Mouse (Mus musculus): ENCODE measurements at regions not wholly inside any gene's neighbourhood (a gene's known extent, or its start where the extent isn't known, plus 50 kb on each side); places are given as distances from the start of the nearest gene placed in this dataset.

GRCm38 (mm10) chr2:170253681-170254440 lies 106.0 kb upstream of the Zfp217 start:
- 79% methylated on average over 9 of the region's 9 CpGs for WGBS
- Histone ChIP-seq H3K27ac (ENCODE audit: control insufficient read depth, insufficient read depth, low read length) (0 out of 2 replicates have a peak overlapping the region, but pooled peaks have one; percentile 13), H3K27me3 (ENCODE audit: control insufficient read depth, insufficient read depth, low read length) (no peaks in the 10 kb centered on the region), H3K36me3 (ENCODE audit: control insufficient read depth, insufficient read depth, low read length) (no peaks in the 10 kb centered on the region), H3K4me1 (replicated peaks; ENCODE audit: control insufficient read depth, insufficient read depth, low read length) (peaks cover 14% of the 10 kb centered on the region), H3K4me3 (ENCODE audit: control insufficient read depth, insufficient read depth, low read length) (no peak overlapping the region)
- no peak for DNase-seq
- TF ChIP-seq POLR2A (IDR thresholded peaks at IDR 0.05; ENCODE audit: control insufficient read depth, extremely low read depth, insufficient read depth, low read length, poor library complexity) (no peak), CTCF (IDR thresholded peaks at IDR 0.05; ENCODE audit: borderline replicate concordance, control insufficient read depth, extremely low read depth, insufficient read depth, low read length, poor library complexity) (no peak)

- Histone ChIP-seq H3K27ac (ENCODE audit: control insufficient read depth, insufficient read depth, low read length) (no peak overlapping the region), H3K4me3 (ENCODE audit: control insufficient read depth, insufficient read depth, low read length) (no peak overlapping the region), H3K4me1 (replicated peaks; ENCODE audit: control insufficient read depth, insufficient read depth, low read length) (peaks cover 14% of the 10 kb centered on the region), H3K36me3 (ENCODE audit: control insufficient read depth, insufficient read depth, low read length) (no peaks in the 10 kb centered on the region), H3K27me3 (ENCODE audit: control insufficient read depth, insufficient read depth, low read length) (no peaks in the 10 kb centered on the region)
- 19% methylated on average over 14 of the region's 14 CpGs for WGBS
- DNase-seq = peak; percentile 81
- no peak for TF ChIP-seq POLR2A (IDR thresholded peaks at IDR 0.05; ENCODE audit: control insufficient read depth, extremely low read depth, insufficient read depth, low read length, poor library complexity)
- TF ChIP-seq CTCF (IDR thresholded peaks at IDR 0.05; ENCODE audit: borderline replicate concordance, control insufficient read depth, extremely low read depth, insufficient read depth, low read length, poor library complexity) = no peak
Observed at GRCm38 (mm10) chr2:170252255-170253034, 104.5 kb upstream of the Zfp217 start.

GRCm38 (mm10) chr2:170250680-170251079 lies 102.8 kb upstream of the Zfp217 start:
- Histone ChIP-seq H3K36me3 (ENCODE audit: control insufficient read depth, insufficient read depth, low read length) (no peaks in the 10 kb centered on the region), H3K27ac (ENCODE audit: control insufficient read depth, insufficient read depth, low read length) (no peak overlapping the region), H3K27me3 (ENCODE audit: control insufficient read depth, insufficient read depth, low read length) (no peaks in the 10 kb centered on the region), H3K4me1 (replicated peaks; ENCODE audit: control insufficient read depth, insufficient read depth, low read length) (peaks cover 16% of the 10 kb centered on the region), H3K4me3 (ENCODE audit: control insufficient read depth, insufficient read depth, low read length) (no peak overlapping the region)
- DNase-seq = no peak
- 97% methylated on average over 2 of the region's 2 CpGs for WGBS
- no peak for TF ChIP-seq CTCF (IDR thresholded peaks at IDR 0.05; ENCODE audit: borderline replicate concordance, control insufficient read depth, extremely low read depth, insufficient read depth, low read length, poor library complexity)
- TF ChIP-seq POLR2A (IDR thresholded peaks at IDR 0.05; ENCODE audit: control insufficient read depth, extremely low read depth, insufficient read depth, low read length, poor library complexity) = no peak

- H3K4me3 ChIP-seq (ENCODE audit: control insufficient read depth, insufficient read depth, low read length) = no peak overlapping the region
- TF ChIP-seq POLR2A (IDR thresholded peaks at IDR 0.05; ENCODE audit: control insufficient read depth, extremely low read depth, insufficient read depth, low read length, poor library complexity) (no peak), CTCF (IDR thresholded peaks at IDR 0.05; ENCODE audit: borderline replicate concordance, control insufficient read depth, extremely low read depth, insufficient read depth, low read length, poor library complexity) (no peak)
- 62% methylated on average over 11 of the region's 11 CpGs for WGBS
- H3K27ac ChIP-seq (ENCODE audit: control insufficient read depth, insufficient read depth, low read length) = no peak overlapping the region
- no peak for DNase-seq
- no peaks in the 10 kb centered on the region for H3K27me3 ChIP-seq (ENCODE audit: control insufficient read depth, insufficient read depth, low read length)
- no peaks in the 10 kb centered on the region for H3K36me3 ChIP-seq (ENCODE audit: control insufficient read depth, insufficient read depth, low read length)
- H3K4me1 ChIP-seq (replicated peaks; ENCODE audit: control insufficient read depth, insufficient read depth, low read length) = peaks cover 10% of the 10 kb centered on the region
Observed at GRCm38 (mm10) chr2:170247702-170248445, 100.0 kb upstream of the Zfp217 start.

- H3K4me1 ChIP-seq (replicated peaks; ENCODE audit: control insufficient read depth, insufficient read depth, low read length) = 0 out of 2 replicates have a peak, but pooled peaks cover 2% of the 10 kb centered on the region
- H3K4me3 ChIP-seq (ENCODE audit: control insufficient read depth, insufficient read depth, low read length) = no peak overlapping the region
- TF ChIP-seq POLR2A (IDR thresholded peaks at IDR 0.05; ENCODE audit: control insufficient read depth, extremely low read depth, insufficient read depth, low read length, poor library complexity) (no peak), CTCF (IDR thresholded peaks at IDR 0.05; ENCODE audit: borderline replicate concordance, control insufficient read depth, extremely low read depth, insufficient read depth, low read length, poor library complexity) (no peak)
- H3K27ac ChIP-seq (ENCODE audit: control insufficient read depth, insufficient read depth, low read length) = no peak overlapping the region
- DNase-seq = no peak
- H3K27me3 ChIP-seq (ENCODE audit: control insufficient read depth, insufficient read depth, low read length) = no peaks in the 10 kb centered on the region
- no peaks in the 10 kb centered on the region for H3K36me3 ChIP-seq (ENCODE audit: control insufficient read depth, insufficient read depth, low read length)
- 92% methylated on average over 12 of the region's 12 CpGs for WGBS
Observed at GRCm38 (mm10) chr2:170245637-170246341, 97.9 kb upstream of the Zfp217 start.
